Mouse (Mus musculus) forebrain, embryonic 16.5 days (tissue): ENCODE results near the gene Ifitm2. TPM values are rescaled to one million over a fixed set of nuclear protein-coding genes. Genes with fewer than 3 reads are reported as not detected.

Experiments
- polyA plus RNA-seq: library from polyadenylated mRNA; unstranded; fragments of >200 nt; fragmentation: Nextera tagmentation; extraction: Ambion mirVana; gene quantifications from 2 replicates; pipeline ENCODE4 v1.2.1, GENCODE M21; 2015

Ifitm2 gene
- polyA plus RNA-seq, 1 experiment from 2014 or later: 126 TPM

Other genes with a start within 250 kb of the Ifitm2 start
- not detected in 2 replicates for gene Cyp2e1, start 192.2 kb downstream of the Ifitm2 start, polyA plus RNA-seq
- 0.34 and 0.40 TPM in 2 replicates for gene Syce1, start 168.1 kb downstream of the Ifitm2 start, polyA plus RNA-seq
- 9.5 and 15.3 TPM in 2 replicates for gene Zfp941, start 133.8 kb downstream of the Ifitm2 start, polyA plus RNA-seq
- gene Urah, start 121.0 kb downstream of the Ifitm2 start, polyA plus RNA-seq: not detected in 2 replicates
- 1.7 TPM in 1 of 2 replicates, not detected in the other for gene Scgb1c1, start 110.4 kb downstream of the Ifitm2 start, polyA plus RNA-seq
- not detected in 2 replicates for gene Odf3, start 108.2 kb downstream of the Ifitm2 start, polyA plus RNA-seq
- not detected in 2 replicates for gene Gm45785, start 99.7 kb downstream of the Ifitm2 start, polyA plus RNA-seq
- 91.2 and 101 TPM in 2 replicates for gene Ric8a, start 99.0 kb downstream of the Ifitm2 start, polyA plus RNA-seq
- 35.6 and 40.4 TPM in 2 replicates for gene Bet1l, start 98.4 kb downstream of the Ifitm2 start, polyA plus RNA-seq
- 272 and 303 TPM in 2 replicates for gene Psmd13, start 74.0 kb downstream of the Ifitm2 start, polyA plus RNA-seq
- 29.5 and 38.5 TPM in 2 replicates for gene Sirt3, start 73.7 kb downstream of the Ifitm2 start, polyA plus RNA-seq
- gene Cox8b, start 55.5 kb downstream of the Ifitm2 start, polyA plus RNA-seq: not detected in 2 replicates
- 0.68 and 0.71 TPM in 2 replicates for gene Nlrp6, start 35.1 kb downstream of the Ifitm2 start, polyA plus RNA-seq
- gene Pgghg, start 14.6 kb downstream of the Ifitm2 start, polyA plus RNA-seq: 8.9 and 10.1 TPM in 2 replicates
- 0.38 and 2.1 TPM in 2 replicates for gene Ifitm5, start 5.7 kb downstream of the Ifitm2 start, polyA plus RNA-seq
- not detected in 2 replicates for gene Gm45717, start 50 bp downstream of the Ifitm2 start, polyA plus RNA-seq
- gene Ifitm1, start 11.2 kb upstream of the Ifitm2 start, polyA plus RNA-seq: 9.0 and 11.2 TPM in 2 replicates
- gene Ifitm3, start 54.8 kb upstream of the Ifitm2 start, polyA plus RNA-seq: 21.0 and 26.1 TPM in 2 replicates
- gene Ifitm6, start 61.9 kb upstream of the Ifitm2 start, polyA plus RNA-seq: 0.40 and 0.57 TPM in 2 replicates
- not detected in 2 replicates for gene Gm17387, start 73.1 kb upstream of the Ifitm2 start, polyA plus RNA-seq
- 45.4 and 53.0 TPM in 2 replicates for gene B4galnt4, start 105.1 kb upstream of the Ifitm2 start, polyA plus RNA-seq
- gene Pkp3, start 122.2 kb upstream of the Ifitm2 start, polyA plus RNA-seq: 0.17 TPM in 1 of 2 replicates, not detected in the other
- gene Sigirr, start 144.6 kb upstream of the Ifitm2 start, polyA plus RNA-seq: 2.1 TPM in 2 replicates
- gene Ano9, start 161.8 kb upstream of the Ifitm2 start, polyA plus RNA-seq: 0.21 and 0.22 TPM in 2 replicates
- 74.9 and 78.9 TPM in 2 replicates for gene Ptdss2, start 166.4 kb upstream of the Ifitm2 start, polyA plus RNA-seq
- gene Rnh1, start 216.9 kb upstream of the Ifitm2 start, polyA plus RNA-seq: 41.0 and 45.7 TPM in 2 replicates
- gene Hras, start 238.0 kb upstream of the Ifitm2 start, polyA plus RNA-seq: 105 and 113 TPM in 2 replicates
- gene Lrrc56, start 238.2 kb upstream of the Ifitm2 start, polyA plus RNA-seq: 10.0 and 13.9 TPM in 2 replicates